Mouse (Mus musculus) midbrain, embryonic 16.5 days (tissue): ENCODE results near the gene Cyp2b13. TPM values are rescaled to one million over a fixed set of nuclear protein-coding genes. Genes with fewer than 3 reads are reported as not detected.
"Not testable (repeated sequence)": the region's sequence is repeated elsewhere in the genome, so short reads cannot be mapped to it uniquely, and the experiment has no call there.

ENCODE experiments used
- ATAC-seq: fragments of 200-750 bp; cut with Nextera tagmentation; 2 replicates; pipeline ENCODE4 v1.8.0; 2017; ENCODE audit warnings: moderate TSS enrichment
- H3K27ac ChIP-seq: fragments of 300-500 bp; sonication (generic); 2 replicates; pipeline ENCODE4 v1.5.1; 2014; ENCODE audit warnings: mild to moderate bottlenecking, low read length, mixed read lengths
- H3K27me3 ChIP-seq: fragments of 300-500 bp; sonication (generic); 2 replicates; pipeline ENCODE4 v1.6.1; 2014; ENCODE audit warnings: low read depth, low read length, mixed read lengths; ENCODE audit not compliant: control insufficient read depth, insufficient read depth
- H3K36me3 ChIP-seq: fragments of 300-500 bp; sonication (generic); 2 replicates; pipeline ENCODE4 v1.6.1; 2014; ENCODE audit warnings: mild to moderate bottlenecking, low read length, moderate library complexity, mixed read lengths; ENCODE audit not compliant: control insufficient read depth, insufficient read depth
- H3K4me1 ChIP-seq: fragments of 300-500 bp; sonication (generic); 2 replicates; pipeline ENCODE4 v1.6.1; 2014; ENCODE audit warnings: mild to moderate bottlenecking, low read length, mixed read lengths; ENCODE audit not compliant: control insufficient read depth, insufficient read depth
- H3K4me2 ChIP-seq: fragments of 300-500 bp; sonication (generic); 2 replicates; pipeline ENCODE4 v1.6.1; 2014; ENCODE audit warnings: mild to moderate bottlenecking, low read length, mixed read lengths
- H3K4me3 ChIP-seq: fragments of 300-500 bp; sonication (generic); 2 replicates; pipeline ENCODE4 v1.5.1; 2014; ENCODE audit warnings: low read depth, mild to moderate bottlenecking, low read length, moderate library complexity, mixed read lengths
- H3K9ac ChIP-seq: fragments of 300-500 bp; sonication (generic); 2 replicates; pipeline ENCODE4 v1.6.1; 2014; ENCODE audit warnings: low read depth, low read length, mixed read lengths
- H3K9me3 ChIP-seq: fragments of 300-500 bp; sonication (generic); replicated peaks from 2 replicates; pipeline ENCODE4 v1.6.1; 2014; ENCODE audit warnings: mild to moderate bottlenecking, low read length, mixed read lengths; ENCODE audit not compliant: control insufficient read depth, poor library complexity, severe bottlenecking
- WGBS: fragments of 180-500 bp; shearing (Covaris S2); extraction: QIAGEN DNeasy Blood & Tissue Kit; methylation state at CpG from one replicate; pipeline ENCODE4 v1.1.7; 2014; 5-methylcytosine and 5-hydroxymethylcytosine counted together
- polyA plus RNA-seq: library from polyadenylated mRNA; unstranded; fragments of >200 nt; fragmentation: Nextera tagmentation; extraction: Ambion mirVana; gene quantifications from 2 replicates; pipeline ENCODE4 v1.2.1, GENCODE M21; 2015

The Cyp2b13 gene
- not detected in 2 replicates for polyA plus RNA-seq

GRCm38 (mm10) chr7:26061197-26061596 is at the start of gene Cyp2b13:
Cyp2b13 (plus strand) TSS chr7:26061497.
- not testable (repeated sequence) for H3K4me3 ChIP-seq, H3K27me3 ChIP-seq, H3K9me3 ChIP-seq, H3K4me2 ChIP-seq, ATAC-seq, H3K27ac ChIP-seq, H3K36me3 ChIP-seq, H3K9ac ChIP-seq, H3K4me1 ChIP-seq
- WGBS = 64% methylated on average over 1 of the region's 2 CpGs

DNA sequence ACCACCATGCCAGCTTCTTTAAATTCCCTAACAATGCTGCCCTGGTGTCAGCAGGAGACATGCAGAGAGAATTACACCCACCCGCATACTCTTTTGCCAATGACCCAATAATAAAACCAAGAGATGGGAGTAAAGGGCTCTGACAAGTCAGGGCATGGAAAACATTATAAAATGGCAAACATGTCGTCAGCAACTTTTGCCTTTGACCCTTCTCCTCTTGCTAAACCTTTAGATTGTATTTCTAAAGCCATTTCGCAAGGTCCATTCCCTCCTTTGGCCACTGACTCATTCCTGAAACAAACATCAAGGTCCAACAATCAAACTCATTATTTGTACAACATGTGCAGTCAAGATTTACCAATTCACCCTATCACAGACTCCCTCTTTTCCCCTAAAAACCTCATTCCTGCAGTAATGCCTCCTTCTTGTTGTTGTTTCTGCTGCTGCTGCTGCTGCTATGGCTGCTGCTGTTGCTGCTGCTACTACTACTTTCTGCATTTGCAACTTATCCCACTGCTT is 41.4 kb upstream of the Cyp2b13 start:
- H3K9ac ChIP-seq = not testable (repeated sequence)

GRCm38 (mm10) chr7:26054885-26055630 is 6.2 kb upstream of the Cyp2b13 start:
- WGBS = 77% methylated on average over 3 of the region's 4 CpGs
- H3K4me1 ChIP-seq, ATAC-seq, H3K4me2 ChIP-seq, H3K36me3 ChIP-seq, H3K9ac ChIP-seq, H3K4me3 ChIP-seq, H3K27ac ChIP-seq, H3K27me3 ChIP-seq, H3K9me3 ChIP-seq: not testable (repeated sequence)

More for the DNA sequence above, 41.4 kb upstream of the Cyp2b13 start:
- ATAC-seq, H3K27me3 ChIP-seq, H3K4me2 ChIP-seq, H3K4me3 ChIP-seq, H3K9me3 ChIP-seq, H3K36me3 ChIP-seq, H3K4me1 ChIP-seq, H3K27ac ChIP-seq: not testable (repeated sequence)
- WGBS = 100% methylated on average over 1 of the region's 3 CpGs

GRCm38 (mm10) chr7:26071677-26072076 is 10.4 kb downstream of the Cyp2b13 start:
- H3K4me3 ChIP-seq, H3K9ac ChIP-seq, H3K9me3 ChIP-seq, H3K27ac ChIP-seq, H3K27me3 ChIP-seq, H3K36me3 ChIP-seq, ATAC-seq, H3K4me1 ChIP-seq, H3K4me2 ChIP-seq: not testable (repeated sequence)
- WGBS = 55% methylated on average over 29 of the region's 29 CpGs

DNA sequence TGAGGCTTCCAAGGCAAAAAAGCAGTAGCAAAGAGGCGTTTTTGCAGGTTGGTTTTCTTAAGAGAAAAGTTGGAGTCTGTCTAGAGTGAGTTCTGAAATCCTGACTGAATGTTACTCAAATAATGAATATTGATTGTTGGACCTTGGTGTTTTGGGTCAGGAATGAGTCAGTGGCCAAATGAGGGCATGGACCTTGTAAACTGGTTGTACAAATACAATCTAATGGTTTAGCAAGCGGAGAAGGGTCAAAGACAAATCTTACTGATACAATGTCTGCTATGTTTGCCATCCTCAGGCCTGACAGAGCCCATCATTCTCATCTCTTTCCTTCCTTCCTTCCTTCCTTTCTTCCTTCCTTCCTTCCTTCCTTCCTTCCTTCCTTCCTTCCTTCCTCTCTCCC is 21.3 kb downstream of the Cyp2b13 start:
- Histone ChIP-seq H3K36me3 (no peaks in the 10 kb centered on the region), H3K27ac (no peak overlapping the region), H3K9me3 (peaks cover 21% of the 10 kb centered on the region), H3K4me3 (no peak overlapping the region), H3K4me1 (no peaks in the 10 kb centered on the region), H3K4me2 (no peak overlapping the region), H3K9ac (no peak overlapping the region), H3K27me3 (no peaks in the 10 kb centered on the region)
- WGBS = 60% methylated on average over 2 of the region's 2 CpGs
- ATAC-seq = no peak

- Histone ChIP-seq H3K9ac (no peak overlapping the region), H3K27ac (no peak overlapping the region), H3K9me3 (peaks cover 14% of the 10 kb centered on the region), H3K4me2 (no peak overlapping the region), H3K4me3 (no peak overlapping the region), H3K4me1 (no peaks in the 10 kb centered on the region), H3K36me3 (no peaks in the 10 kb centered on the region), H3K27me3 (no peaks in the 10 kb centered on the region)
- 94% methylated on average over 1 of the region's 1 CpGs for WGBS
- ATAC-seq = no peak
Measured at GRCm38 (mm10) chr7:26087391-26087790, 26.1 kb downstream of the Cyp2b13 start.

GRCm38 (mm10) chr7:26088578-26088977 is 27.3 kb downstream of the Cyp2b13 start:
- H3K4me1 ChIP-seq, ATAC-seq, H3K4me3 ChIP-seq: not testable (repeated sequence)

DNA sequence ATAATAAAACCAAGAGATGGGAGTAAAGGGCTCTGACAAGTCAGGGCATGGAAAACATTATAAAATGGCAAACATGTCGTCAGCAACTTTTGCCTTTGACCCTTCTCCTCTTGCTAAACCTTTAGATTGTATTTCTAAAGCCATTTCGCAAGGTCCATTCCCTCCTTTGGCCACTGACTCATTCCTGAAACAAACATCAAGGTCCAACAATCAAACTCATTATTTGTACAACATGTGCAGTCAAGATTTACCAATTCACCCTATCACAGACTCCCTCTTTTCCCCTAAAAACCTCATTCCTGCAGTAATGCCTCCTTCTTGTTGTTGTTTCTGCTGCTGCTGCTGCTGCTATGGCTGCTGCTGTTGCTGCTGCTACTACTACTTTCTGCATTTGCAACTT is 78.3 kb downstream of the Cyp2b13 start:
- not testable (repeated sequence) for H3K4me3 ChIP-seq, H3K36me3 ChIP-seq, H3K27me3 ChIP-seq, H3K9ac ChIP-seq, H3K4me1 ChIP-seq, H3K9me3 ChIP-seq, H3K4me2 ChIP-seq, ATAC-seq, H3K27ac ChIP-seq
- no CpG with 5 or more reads among the region's 2 CpGs for WGBS

More at GRCm38 (mm10) chr7:26088578-26088977, 27.3 kb downstream of the Cyp2b13 start:
- not testable (repeated sequence) for H3K36me3 ChIP-seq, H3K27me3 ChIP-seq, H3K4me2 ChIP-seq, H3K9me3 ChIP-seq, H3K27ac ChIP-seq, H3K9ac ChIP-seq

DNA sequence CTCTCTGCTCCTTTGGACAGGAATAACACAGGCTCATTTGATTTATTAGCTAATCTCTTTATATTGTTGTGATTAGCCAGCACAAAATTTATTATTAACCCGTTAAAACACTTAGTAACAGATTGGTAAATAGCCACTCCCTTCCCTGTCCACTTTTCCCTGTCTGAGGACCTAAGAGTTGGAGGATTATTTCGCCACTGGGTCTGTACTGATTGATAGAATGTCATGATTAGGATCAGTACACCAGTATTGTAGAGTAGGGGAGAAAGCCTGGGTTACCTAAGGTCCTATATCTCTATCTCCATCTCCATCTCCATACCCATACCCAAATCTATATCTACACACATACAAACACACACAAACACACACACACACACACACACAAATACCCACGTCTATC is 82.4 kb downstream of the Cyp2b13 start:
- H3K27me3 ChIP-seq, H3K36me3 ChIP-seq, H3K4me3 ChIP-seq, H3K9me3 ChIP-seq, H3K27ac ChIP-seq, H3K9ac ChIP-seq, ATAC-seq, H3K4me1 ChIP-seq, H3K4me2 ChIP-seq: not testable (repeated sequence)
- WGBS = 83% methylated on average over 1 of the region's 3 CpGs
